Comparison of ENCODE assay signal across 24 mouse cellular contexts in genomic region chr13:22350813-22351212, GRCm38 (mm10). TPM values are rescaled to one million over a fixed set of nuclear protein-coding genes. Genes with fewer than 3 reads are reported as not detected.
"Had no signal": no experiment of that assay in that cellular context is flagged by ENCODE, and none has a peak within 500 bp of the region (broad histone marks: within the 10 kb centered on the region; RNA-seq: fewer than 3 reads in every experiment).

No protein-coding gene starts in this region.

- H3K4me3 ChIP-seq: neural tube, embryonic 13.5 days; neural tube, embryonic 15.5 days; stomach, embryonic 15.5 days had no signal

- H3K9me3 ChIP-seq: neural tube, embryonic 13.5 days; neural tube, embryonic 15.5 days; stomach, embryonic 15.5 days had no signal

- H3K27me3 ChIP-seq: neural tube, embryonic 13.5 days; neural tube, embryonic 15.5 days; stomach, embryonic 15.5 days had no signal

- DNase-seq: retina, postnatal 1 day; right cerebral cortex, adult 18-20 months; right cerebral cortex, postnatal 14 days; right cerebral cortex, postnatal 25 days; right cerebral cortex, postnatal 4 days; spleen, adult 18-20 months; thymus, adult 18-20 months; thymus, adult 2 months; thymus, postnatal 14 days; thymus, postnatal 25 days; thymus, postnatal 36 days; thymus, postnatal 4 days had no signal

- H3K4me1 ChIP-seq: neural tube, embryonic 13.5 days; neural tube, embryonic 15.5 days; stomach, embryonic 15.5 days had no signal

- H3K27ac ChIP-seq: neural tube, embryonic 13.5 days; neural tube, embryonic 15.5 days; stomach, embryonic 15.5 days; stomach, postnatal 0 days had no signal

- H3K9ac ChIP-seq: neural tube, embryonic 13.5 days; neural tube, embryonic 15.5 days; stomach, embryonic 15.5 days had no signal

- H3K36me3 ChIP-seq: neural tube, embryonic 13.5 days; neural tube, embryonic 15.5 days; stomach, embryonic 15.5 days had no signal

- H3K4me2 ChIP-seq: neural tube, embryonic 13.5 days; neural tube, embryonic 15.5 days; stomach, embryonic 15.5 days had no signal

RNA-seq across cellular contexts. Expression of gene Vmn1r198, which starts 0.6 kb away (rescaled TPM):
- polyA plus RNA-seq: neural tube, embryonic 13.5 days; neural tube, embryonic 14.5 days; neural tube, embryonic 15.5 days; spleen, adult 2 months; stomach, embryonic 14.5 days; stomach, embryonic 15.5 days; stomach, embryonic 16.5 days; stomach, postnatal 0 days; testis, adult 2 months; thymus, adult 2 months; thymus, postnatal 0 days; urinary bladder, adult 2 months had no signal

RNA-seq across cellular contexts. Expression of gene Vmn1r197, which starts 26.4 kb away (rescaled TPM):
- total RNA-seq: neutrophil, adult 5-6 weeks had no signal
- polyA plus RNA-seq: neural tube, embryonic 13.5 days; neural tube, embryonic 14.5 days; neural tube, embryonic 15.5 days; spleen, adult 2 months; stomach, embryonic 14.5 days; stomach, embryonic 15.5 days; stomach, embryonic 16.5 days; stomach, postnatal 0 days; testis, adult 2 months; thymus, adult 2 months; thymus, postnatal 0 days; urinary bladder, adult 2 months had no signal

RNA-seq across cellular contexts. Expression of gene Vmn1r199, which starts 28.8 kb away (rescaled TPM):
- total RNA-seq: neutrophil, adult 5-6 weeks had no signal
- polyA plus RNA-seq: neural tube, embryonic 13.5 days; neural tube, embryonic 14.5 days; neural tube, embryonic 15.5 days; spleen, adult 2 months; stomach, embryonic 14.5 days; stomach, embryonic 15.5 days; stomach, embryonic 16.5 days; stomach, postnatal 0 days; testis, adult 2 months; thymus, adult 2 months; thymus, postnatal 0 days; urinary bladder, adult 2 months had no signal

RNA-seq across cellular contexts. Expression of gene Vmn1r200, which starts 39.4 kb away (rescaled TPM):
- total RNA-seq: neutrophil, adult 5-6 weeks had no signal
- polyA plus RNA-seq: neural tube, embryonic 13.5 days; neural tube, embryonic 14.5 days; neural tube, embryonic 15.5 days; spleen, adult 2 months; stomach, embryonic 14.5 days; stomach, embryonic 15.5 days; stomach, embryonic 16.5 days; stomach, postnatal 0 days; testis, adult 2 months; thymus, adult 2 months; thymus, postnatal 0 days; urinary bladder, adult 2 months had no signal
